Mouse (Mus musculus): ENCODE data around the gene Mipol1.

DNA sequence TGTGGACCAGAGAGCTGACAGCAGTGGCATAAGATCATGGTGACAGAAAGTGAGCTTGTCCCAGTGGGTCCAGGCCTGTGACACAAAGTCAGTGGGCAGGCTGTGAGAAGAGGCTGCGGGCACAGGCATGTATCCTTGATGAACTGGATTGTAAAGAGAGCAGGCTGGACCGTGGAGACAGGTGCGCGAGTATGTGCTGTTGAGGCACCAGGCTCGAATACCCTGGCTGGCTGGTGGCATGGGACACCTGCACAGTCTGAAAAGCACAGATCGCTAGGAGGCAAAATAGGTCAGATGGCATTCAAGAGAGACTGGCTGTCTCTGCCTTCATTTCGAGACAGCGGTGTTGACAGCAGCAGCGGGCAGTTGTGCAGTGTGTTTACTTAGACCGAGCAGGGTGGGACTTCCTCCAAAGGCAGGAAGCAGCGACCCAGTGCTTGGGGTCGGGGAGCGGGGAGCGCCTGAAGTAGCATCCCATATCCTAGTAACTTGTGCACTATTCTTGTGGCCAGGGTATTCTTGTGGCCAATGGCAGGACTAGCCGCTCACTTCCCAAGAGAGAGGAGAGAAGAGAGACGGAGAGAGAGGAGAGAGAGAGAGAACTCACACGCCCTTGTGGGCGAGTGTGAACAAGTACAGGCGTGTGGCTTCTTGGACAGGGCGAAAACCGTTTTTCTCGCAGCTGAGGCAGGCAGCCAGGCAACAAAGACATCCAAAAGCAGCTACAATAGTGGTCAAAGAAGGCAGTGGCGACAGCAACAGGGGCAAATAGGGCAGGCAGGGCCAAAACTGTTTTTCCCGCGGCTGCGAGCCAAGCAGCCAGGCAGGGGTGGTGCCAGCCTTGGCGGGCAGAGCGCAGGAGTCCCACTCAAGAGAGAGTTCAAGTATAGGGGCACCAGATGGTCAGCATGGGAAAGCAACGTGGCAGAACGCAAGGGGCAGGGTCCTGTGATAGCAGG, 18.6 kb upstream of the Mipol1 start:
- TF ChIP-seq POLR2A (IDR thresholded peaks at IDR 0.05; ENCODE audit: low read depth, low read length) = 0 out of 2 replicates have a peak, but pooled peaks have one; percentile 27
- no peak for TF ChIP-seq CTCF (IDR thresholded peaks at IDR 0.05; ENCODE audit: borderline replicate concordance, insufficient read depth, low read length)
